Mouse (Mus musculus) liver, postnatal 0 days (tissue): Measurements from ENCODE around the gene Ezh1.

Source experiments
- CTCF ChIP-seq: sonication (generic); IDR thresholded peaks from 2 replicates; pipeline ENCODE4 v1.5.1; 2016; ENCODE audit warnings: antibody characterized with exemption, low read depth
- EP300 ChIP-seq: IDR thresholded peaks from 2 replicates; pipeline ENCODE4 v1.6.1; 2016; ENCODE audit warnings: antibody characterized with exemption, low read depth, mild to moderate bottlenecking

GRCm38 (mm10) chr11:101190913-101191907 lies 35.1 kb downstream of the Ezh1 start:
- no peak for TF ChIP-seq CTCF
- TF ChIP-seq EP300: no peak
